Mouse (Mus musculus): ENCODE data around the gene Opa1. TPM values are rescaled to one million over a fixed set of nuclear protein-coding genes. Genes with fewer than 3 reads are reported as not detected.

Opa1 gene
- polyA plus RNA-seq, 1 experiment from 2014 or later = 51.1 TPM

DNA sequence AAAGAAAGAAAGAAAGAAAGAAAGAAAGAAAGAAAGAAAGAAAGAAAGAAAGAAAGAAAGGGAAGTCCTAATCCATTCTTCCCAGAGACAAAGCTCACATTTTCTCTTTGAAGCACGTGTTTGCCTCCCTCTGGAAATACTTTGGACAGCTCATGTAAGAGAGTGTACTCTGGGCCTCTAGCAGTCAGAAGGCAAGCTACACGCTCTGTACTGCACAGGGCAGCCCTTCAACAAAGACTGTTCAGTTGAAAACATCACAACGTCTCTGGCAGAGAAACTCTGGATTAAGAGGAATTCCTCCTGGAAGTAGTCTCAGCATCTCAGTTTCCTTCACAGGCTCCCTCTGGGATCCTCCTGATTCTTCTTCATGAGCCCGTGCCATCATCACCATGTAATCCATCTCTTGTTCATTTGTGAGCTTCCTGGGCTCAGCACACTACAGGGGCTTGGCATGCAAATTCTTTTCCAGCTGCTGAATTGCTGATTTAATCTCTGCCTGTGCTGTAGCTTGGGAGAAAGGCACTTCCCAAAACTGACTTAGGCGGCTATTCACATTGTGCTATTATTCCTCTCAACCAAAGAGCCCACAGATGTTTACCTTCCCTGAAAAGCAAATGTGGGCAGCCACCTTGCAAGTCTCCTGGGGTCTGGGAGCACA lies 114.0 kb downstream of the Opa1 start:
- 9% methylated on average over 5 of the region's 5 CpGs for WGBS
- no peaks in the 10 kb centered on the region for H3K9me3 ChIP-seq (replicated peaks; ENCODE audit: control insufficient read depth, low read length, poor library complexity, severe bottlenecking)
- H3K4me1 ChIP-seq (ENCODE audit: control insufficient read depth, insufficient read depth, low read length) = peaks cover 13% of the 10 kb centered on the region
- no peak overlapping the region for H3K27ac ChIP-seq (ENCODE audit: low read length)
- no peaks in the 10 kb centered on the region for H3K36me3 ChIP-seq (ENCODE audit: control insufficient read depth, insufficient read depth, low read length)
- H3K4me3 ChIP-seq (ENCODE audit: low read depth, low read length) = no peak overlapping the region
- ATAC-seq = peak; percentile 49
- no peak overlapping the region for H3K4me2 ChIP-seq (ENCODE audit: low read length)
- H3K27me3 ChIP-seq (ENCODE audit: control insufficient read depth, insufficient read depth, low read depth, low read length) = peaks cover 3% of the 10 kb centered on the region; the same call in 1 of the 2 replicates
- no peak overlapping the region for H3K9ac ChIP-seq (ENCODE audit: low read depth, low read length)

DNA sequence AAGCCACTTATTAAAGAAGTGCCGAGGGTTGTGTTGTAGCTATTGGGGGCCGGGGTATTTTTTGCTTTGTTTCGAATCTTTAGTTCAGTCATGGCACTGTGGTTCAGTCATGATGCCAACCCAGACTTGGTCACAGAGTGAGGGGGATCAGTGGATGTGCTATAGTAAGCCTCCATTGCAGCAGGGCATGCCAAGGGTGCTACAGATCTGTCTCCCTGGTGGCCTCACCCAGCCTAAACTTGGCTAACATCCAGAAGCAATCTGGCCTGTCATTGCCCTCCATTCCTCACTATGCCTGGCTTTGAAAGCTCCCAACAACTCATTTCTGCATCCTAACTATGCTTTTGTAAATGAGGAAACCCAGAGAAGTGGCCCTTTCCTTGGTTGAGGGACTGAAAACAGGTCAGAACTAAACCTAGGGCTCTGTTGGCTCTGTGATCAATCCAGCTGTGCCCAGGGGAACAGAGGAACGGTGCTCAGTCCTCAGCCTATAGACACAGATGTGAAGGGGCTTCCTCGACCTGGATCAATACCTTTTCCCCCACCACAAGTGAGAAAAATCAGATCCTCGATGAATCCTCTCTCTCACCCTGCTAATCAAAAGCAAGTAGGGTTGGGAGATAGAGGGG lies 114.8 kb downstream of the Opa1 start:
- 0 out of 2 replicates have a peak, but pooled peaks have one; percentile 45 for ATAC-seq
- H3K4me1 ChIP-seq (ENCODE audit: control insufficient read depth, insufficient read depth, low read length) = peaks cover 10% of the 10 kb centered on the region
- peaks cover 3% of the 10 kb centered on the region; the same call in 1 of the 2 replicates for H3K27me3 ChIP-seq (ENCODE audit: control insufficient read depth, insufficient read depth, low read depth, low read length)
- no peak overlapping the region for H3K4me3 ChIP-seq (ENCODE audit: low read depth, low read length)
- no peak overlapping the region for H3K9ac ChIP-seq (ENCODE audit: low read depth, low read length)
- no peaks in the 10 kb centered on the region for H3K36me3 ChIP-seq (ENCODE audit: control insufficient read depth, insufficient read depth, low read length)
- H3K27ac ChIP-seq (ENCODE audit: low read length) = no peak overlapping the region
- H3K4me2 ChIP-seq (ENCODE audit: low read length) = no peak overlapping the region
- no peaks in the 10 kb centered on the region for H3K9me3 ChIP-seq (replicated peaks; ENCODE audit: control insufficient read depth, low read length, poor library complexity, severe bottlenecking)
- WGBS = 62% methylated on average over 6 of the region's 6 CpGs

GRCm38 (mm10) chr16:29694420-29694959 lies 115.4 kb downstream of the Opa1 start:
- Histone ChIP-seq H3K27me3 (ENCODE audit: control insufficient read depth, insufficient read depth, low read depth, low read length) (no peaks in the 10 kb centered on the region), H3K36me3 (ENCODE audit: control insufficient read depth, insufficient read depth, low read length) (no peaks in the 10 kb centered on the region), H3K27ac (ENCODE audit: low read length) (no peak overlapping the region), H3K4me3 (ENCODE audit: low read depth, low read length) (no peak overlapping the region), H3K4me2 (ENCODE audit: low read length) (no peak overlapping the region), H3K9me3 (replicated peaks; ENCODE audit: control insufficient read depth, low read length, poor library complexity, severe bottlenecking) (0 out of 2 replicates have a peak, but pooled peaks cover 2% of the 10 kb centered on the region), H3K4me1 (ENCODE audit: control insufficient read depth, insufficient read depth, low read length) (peaks cover 10% of the 10 kb centered on the region), H3K9ac (ENCODE audit: low read depth, low read length) (no peak overlapping the region)
- WGBS = 70% methylated on average over 9 of the region's 9 CpGs
- peak; percentile 25; the same call in 1 of the 2 replicates for ATAC-seq

Other genes starting within 250 kb of the Opa1 start
- gene Atp13a5, start 200.6 kb upstream of the Opa1 start, polyA plus RNA-seq (2015; fragmentation: Nextera tagmentation; extraction: Ambion mirVana) = 3.0 and 4.0 TPM in 2 replicates
- gene Atp13a4, start 34.5 kb upstream of the Opa1 start, polyA plus RNA-seq (2015; fragmentation: Nextera tagmentation; extraction: Ambion mirVana) = 1.6 and 3.0 TPM in 2 replicates

Data from midbrain, embryonic 16.5 days (tissue).